Mouse (Mus musculus): ENCODE data around the gene Olfr493.

Gene Olfr493

DNA sequence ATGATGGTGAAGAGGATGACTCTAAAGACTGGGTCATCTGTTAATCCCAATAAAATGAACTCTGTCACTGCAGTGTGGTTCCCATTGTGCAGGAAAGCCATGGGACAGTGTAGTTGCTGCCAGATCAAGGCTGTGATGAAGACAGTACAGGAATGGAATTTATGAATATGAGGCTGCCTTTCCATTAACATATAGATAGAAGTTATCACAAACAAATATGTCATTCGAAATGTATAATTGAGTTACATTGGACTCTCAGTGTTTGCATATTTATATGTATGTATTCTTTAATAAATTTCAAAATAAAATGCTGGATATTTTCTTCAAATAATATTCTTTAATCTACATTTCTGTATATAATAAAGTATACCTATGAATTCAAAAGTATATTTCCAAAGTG lies at the start of gene Olfr493:
Olfr493 (minus strand) TSS at position 101 of the 400 bp plus-strand sequence.
- no peak for DNase-seq (ENCODE audit: extremely low spot score)

GRCm38 (mm10) chr7:108392867-108393266 lies 46.1 kb upstream of the Olfr493 start, which contains the start of gene Olfr495:
Olfr495 (plus strand) TSS chr7:108393167.
- DNase-seq (ENCODE audit: extremely low spot score), result no peak

DNA sequence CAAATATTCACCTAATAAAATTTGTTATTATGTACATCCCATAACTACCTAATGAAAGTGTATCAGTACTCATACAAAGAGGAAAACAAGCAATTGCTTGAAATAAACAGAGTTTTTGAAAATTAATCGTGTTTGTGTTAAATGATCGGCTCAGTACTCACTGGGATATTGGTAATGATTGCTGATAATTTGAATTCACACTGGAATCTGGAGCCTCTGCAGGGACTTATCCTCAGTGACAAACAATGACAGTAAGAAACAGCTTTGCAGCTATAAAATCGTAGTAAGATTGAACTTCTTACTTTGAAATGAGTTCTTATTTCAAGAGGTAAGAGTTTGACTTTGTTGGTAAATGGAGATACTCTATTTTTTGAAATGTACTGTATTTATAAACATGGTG lies 18.3 kb upstream of the Olfr493 start, which contains the start of gene Olfr494:
Olfr494 (plus strand) TSS at position 301 of the 400 bp plus-strand sequence.
- no peak for DNase-seq (ENCODE audit: extremely low spot score)

GRCm38 (mm10) chr7:108323574-108323973 lies 23.2 kb downstream of the Olfr493 start, which contains the start of gene Olfr492:
Olfr492 (minus strand) TSS chr7:108323674.
- DNase-seq (ENCODE audit: extremely low spot score), result no peak

GRCm38 (mm10) chr7:108313151-108313550 lies 33.6 kb downstream of the Olfr493 start, which contains the start of gene Olfr491:
Olfr491 (plus strand) TSS chr7:108313451.
- DNase-seq (ENCODE audit: extremely low spot score), result no peak
